In the genomic region with DNA sequence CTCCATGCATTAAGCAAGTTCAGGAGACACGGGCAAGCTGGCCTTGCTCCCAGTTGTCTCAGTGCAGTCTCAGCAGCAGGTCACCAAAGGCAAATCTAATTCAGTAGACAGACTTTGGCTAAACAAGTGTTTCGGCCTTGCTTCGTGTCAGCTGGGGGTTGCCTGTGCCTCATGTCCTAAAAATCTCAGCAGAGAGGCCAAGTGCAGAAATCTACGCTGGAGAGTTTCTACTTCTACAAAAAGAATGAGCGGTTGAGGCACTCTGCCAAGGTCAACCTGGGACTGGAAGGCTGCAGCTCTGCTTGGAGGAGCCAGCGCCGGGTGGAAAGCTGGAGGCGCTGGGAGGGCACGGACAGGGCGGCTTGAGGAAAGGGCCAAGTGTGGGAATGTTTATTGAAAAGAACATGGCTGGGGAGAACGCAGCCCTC, we compare ENCODE assay signal across 7 mouse cellular contexts.
A peak's percentile ranks its signal among the peaks of the same experiment; 100 is the strongest.
DNase-seq lines count a peak whose midpoint lies in the region; ATAC-seq lines count a peak whose summit lies in the region.

No protein-coding gene starts in this region.

- H3K27me3 ChIP-seq in heart, embryonic 14.5 days (ENCODE audit: control insufficient read depth, insufficient read depth, low read length) = no peaks in the 10 kb centered on the region
- peaks cover 7% of the 10 kb centered on the region; the same call in 1 of the 2 replicates for H3K27me3 ChIP-seq in forebrain, embryonic 10.5 days (ENCODE audit: poor library complexity, severe bottlenecking)

- no peak overlapping the region for H3K4me3 ChIP-seq in heart, embryonic 14.5 days (ENCODE audit: control insufficient read depth in 1 of 2, insufficient read depth in 1 of 2, low read depth in 1 of 2, low read length in 2 of 2)
- H3K4me3 ChIP-seq in forebrain, embryonic 10.5 days = no peak overlapping the region

- H3K4me1 ChIP-seq in heart, embryonic 14.5 days (ENCODE audit: control insufficient read depth in 2 of 2, insufficient read depth in 2 of 2, low read length in 2 of 2) = peaks cover 10 to 12% of the 10 kb centered on the region in 2 experiments
- H3K4me1 ChIP-seq in forebrain, embryonic 10.5 days = peaks cover 16% of the 10 kb centered on the region

- peak overlapping the region; percentile 90 to 92 for H3K27ac ChIP-seq in heart, embryonic 14.5 days (replicated peaks in 1 of 2; ENCODE audit: control insufficient read depth in 1 of 2, insufficient read depth in 1 of 2, low read depth in 2 of 2, low read length in 2 of 2)
- no peak overlapping the region for H3K27ac ChIP-seq in forebrain, embryonic 10.5 days

- no peaks in the 10 kb centered on the region for H3K36me3 ChIP-seq in heart, embryonic 14.5 days (ENCODE audit: control insufficient read depth, insufficient read depth, low read length)
- H3K36me3 ChIP-seq in forebrain, embryonic 10.5 days (replicated peaks) = no peaks in the 10 kb centered on the region

- H3K4me2 ChIP-seq in heart, embryonic 14.5 days (ENCODE audit: low read length) = peak overlapping the region; percentile 47

- WGBS in heart, embryonic 14.5 days = 7% methylated on average over 11 of the region's 11 CpGs
- WGBS in forebrain, embryonic 10.5 days = 84% methylated on average over 11 of the region's 11 CpGs

- peak; percentile 74; the same call in 1 of the 2 replicates for ATAC-seq in heart, embryonic 14.5 days (ENCODE audit: insufficient number of reproducible peaks, insufficient read depth, low FRiP score, low read depth)

- peak overlapping the region; percentile 14; the same call in 1 of the 2 replicates for H3K9ac ChIP-seq in heart, embryonic 14.5 days (ENCODE audit: low read length)

- peak; percentile 60 to 73 for DNase-seq in right cerebral cortex, postnatal 10 days (ENCODE audit: low spot score in 2 of 2)
- no peak for DNase-seq in right cerebral cortex, postnatal 25 days
- peak; percentile 72 to 78 for DNase-seq in cerebellum, postnatal 10 days
- DNase-seq in kidney, postnatal 4 days = peak; percentile 75 to 83
- peak; percentile 71 for DNase-seq in ovary, postnatal 36 days (ENCODE audit: low spot score)
- DNase-seq in forebrain, embryonic 10.5 days (ENCODE audit: extremely low spot score, low spot score) = no peak

- H3K9me3 ChIP-seq in heart, embryonic 14.5 days (ENCODE audit: control insufficient read depth, low read length) = no peaks in the 10 kb centered on the region
- peaks cover 11% of the 10 kb centered on the region; the same call in 1 of the 2 replicates for H3K9me3 ChIP-seq in forebrain, embryonic 10.5 days

Comparison
In these comparisons a context has a peak if more than half of its experiments do, and no peak if none do; other contexts are left out.
1. DNase-seq: peak in right cerebral cortex, postnatal 10 days (2 of 2), cerebellum, postnatal 10 days (2 of 2), kidney, postnatal 4 days (2 of 2) and ovary, postnatal 36 days (single experiment); none in right cerebral cortex, postnatal 25 days (single experiment) and forebrain, embryonic 10.5 days (single experiment).